Mouse (Mus musculus): ENCODE data around the gene Ciita.
A peak's percentile ranks its signal among the peaks of the same experiment; 100 is the strongest.

The Ciita gene

GRCm38 (mm10) chr16:10518030-10518429 is 38.2 kb downstream of the Ciita start:
- no peak for DNase-seq (ENCODE audit: low read depth, low spot score)

DNA sequence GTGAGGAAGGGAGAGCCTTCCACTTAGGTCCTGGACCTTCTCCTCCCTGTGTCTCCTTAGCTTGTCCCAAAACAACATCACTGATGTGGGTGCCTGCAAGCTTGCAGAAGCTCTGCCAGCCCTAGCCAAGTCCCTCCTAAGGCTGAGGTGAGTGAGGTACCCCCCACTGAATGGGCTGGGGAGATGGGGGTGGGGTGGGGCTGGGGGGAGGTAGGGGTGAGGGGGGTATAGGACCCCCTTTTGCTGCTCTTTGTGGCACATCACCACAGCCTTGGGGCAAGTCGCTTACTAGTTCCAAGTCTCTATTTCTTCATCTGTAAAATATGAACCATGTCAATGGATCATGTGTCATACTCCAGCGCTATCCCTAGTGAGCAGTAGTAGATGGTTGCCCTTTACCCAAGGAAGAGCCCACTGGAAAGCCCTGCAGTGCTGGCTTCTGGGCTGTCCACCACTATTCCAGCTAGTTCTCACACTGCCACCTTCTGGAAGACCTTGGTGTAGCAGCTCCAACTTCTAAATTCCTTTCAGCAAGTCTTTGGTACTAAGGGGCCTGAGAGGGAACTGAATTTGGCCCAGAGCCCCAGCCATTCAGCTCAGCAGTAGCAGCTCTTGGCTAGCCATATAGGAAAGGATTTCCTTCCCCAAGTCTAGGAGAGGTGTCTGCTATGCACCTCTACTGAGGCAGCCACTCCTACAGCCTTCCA is 41.2 kb downstream of the Ciita start:
- peak; percentile 85 for DNase-seq (ENCODE audit: low read depth, low spot score)

GRCm38 (mm10) chr16:10522811-10523210 is 43.0 kb downstream of the Ciita start:
- DNase-seq (ENCODE audit: low read depth, low spot score): peak; percentile 73

- no peak for DNase-seq (ENCODE audit: low read depth, low spot score)
Observed at GRCm38 (mm10) chr16:10523650-10524049, 43.8 kb downstream of the Ciita start.

- DNase-seq (ENCODE audit: low read depth, low spot score): no peak
Observed at GRCm38 (mm10) chr16:10524866-10525609, 45.2 kb downstream of the Ciita start.

GRCm38 (mm10) chr16:10525610-10525980 is 45.7 kb downstream of the Ciita start:
- no peak for DNase-seq (ENCODE audit: low read depth, low spot score)

- DNase-seq (ENCODE audit: low read depth, low spot score): no peak
Observed at GRCm38 (mm10) chr16:10527046-10527644, 47.3 kb downstream of the Ciita start.

DNA sequence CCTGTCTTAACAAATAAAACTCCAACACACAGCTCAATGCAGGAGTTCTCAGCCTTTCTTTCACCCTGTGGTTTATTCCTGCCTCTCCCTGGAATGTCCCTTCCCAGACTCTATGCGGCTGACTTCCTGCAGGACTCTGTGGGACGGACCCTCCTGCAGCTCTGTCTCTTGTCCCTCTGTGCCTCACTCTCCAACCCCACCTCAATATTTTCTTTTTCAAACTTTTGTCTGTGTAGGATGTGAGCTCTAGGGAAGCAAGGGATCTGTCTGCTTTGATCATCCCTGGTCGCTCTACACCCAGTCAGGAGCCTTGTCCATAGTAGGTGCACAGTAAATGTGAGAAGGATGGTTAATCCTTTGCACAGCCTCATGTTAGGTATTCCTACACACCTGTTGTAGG is 48.5 kb downstream of the Ciita start:
- DNase-seq (ENCODE audit: low read depth, low spot score): no peak

- DNase-seq (ENCODE audit: low read depth, low spot score): no peak
Observed at GRCm38 (mm10) chr16:10530179-10530578, 50.3 kb downstream of the Ciita start.

DNA sequence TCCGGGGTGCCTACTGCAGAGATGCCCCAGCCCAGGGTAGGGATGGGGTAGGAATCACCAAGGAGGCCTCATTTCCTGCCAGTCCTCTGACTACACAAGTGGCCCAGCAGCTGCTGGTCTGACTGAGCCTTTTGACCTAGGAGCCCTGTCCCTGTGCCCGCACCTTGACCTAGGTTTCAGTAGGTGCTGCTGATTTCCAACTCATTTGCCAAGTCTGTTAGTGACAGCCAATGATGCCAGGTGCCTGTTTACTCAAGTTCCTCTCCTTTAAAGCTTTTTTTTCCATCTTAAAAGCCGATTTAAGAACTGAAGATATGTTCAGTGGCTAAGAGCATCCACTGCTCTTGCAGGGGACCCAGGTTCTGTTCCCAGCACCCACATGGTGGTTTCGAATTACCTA is 53.9 kb downstream of the Ciita start:
- DNase-seq (ENCODE audit: low read depth, low spot score): no peak

DNA sequence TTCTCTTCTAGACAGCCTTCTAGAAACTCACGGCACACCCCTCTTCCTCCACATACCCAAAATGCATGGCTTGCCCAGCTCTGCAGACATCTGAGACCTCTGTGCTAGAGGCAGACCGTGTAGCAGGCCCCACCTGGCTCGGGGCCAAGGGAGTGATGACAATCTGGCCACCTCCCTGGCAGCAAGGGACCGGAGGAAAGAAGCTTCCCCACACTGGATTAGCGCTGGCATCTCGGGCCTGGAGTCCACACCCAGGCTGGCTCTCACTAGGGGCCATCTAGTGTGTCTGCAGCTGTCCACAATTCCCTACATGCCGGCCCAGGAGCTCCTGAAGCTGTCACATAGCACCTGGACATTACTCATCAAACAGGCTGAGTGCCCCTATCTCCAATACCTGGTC is 54.7 kb downstream of the Ciita start:
- no peak for DNase-seq (ENCODE audit: low read depth, low spot score)

DNA sequence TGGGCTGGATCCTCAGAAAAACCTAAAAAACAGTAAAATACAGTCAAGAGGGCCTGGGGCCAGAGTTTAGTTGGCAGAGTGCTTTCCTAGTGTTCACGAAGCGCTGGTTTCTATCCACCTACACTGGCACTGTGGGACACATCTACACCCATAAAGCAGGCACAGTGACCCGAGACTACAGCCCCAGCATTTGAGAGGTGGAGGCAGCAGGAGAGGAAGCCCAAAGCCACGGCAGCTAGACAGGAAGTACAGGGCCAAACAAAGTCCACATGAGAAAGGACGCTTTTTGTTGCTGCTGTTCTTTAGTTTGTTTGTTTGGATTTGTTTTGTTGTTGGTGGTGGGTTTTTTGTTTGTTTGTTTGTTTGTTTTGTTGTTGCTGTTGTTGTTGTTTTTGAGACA is 56.5 kb downstream of the Ciita start:
- DNase-seq (ENCODE audit: low read depth, low spot score): no peak

DNA sequence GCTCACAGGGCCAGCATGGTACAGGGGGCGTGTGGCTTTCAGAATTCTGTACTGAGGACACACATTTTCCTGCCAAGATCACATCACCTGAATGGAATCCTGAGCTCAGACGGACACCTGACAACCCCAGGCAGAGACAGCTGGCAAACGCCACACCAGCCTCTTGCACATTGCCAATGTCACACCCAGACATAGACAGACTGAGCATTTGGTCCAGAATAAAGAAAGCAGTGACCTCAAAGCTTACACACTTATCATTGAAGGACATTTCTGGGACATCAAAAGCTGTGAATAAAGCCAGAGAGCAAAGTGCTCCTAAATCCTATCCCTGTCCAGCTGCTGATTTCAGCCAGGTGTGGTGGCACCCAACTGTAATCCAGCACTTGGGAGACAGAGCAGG is 57.1 kb downstream of the Ciita start:
- no peak for DNase-seq (ENCODE audit: low read depth, low spot score)

- DNase-seq (ENCODE audit: low read depth, low spot score): no peak
Observed at GRCm38 (mm10) chr16:10540763-10541597, 61.1 kb downstream of the Ciita start.

GRCm38 (mm10) chr16:10541598-10541930 is 61.7 kb downstream of the Ciita start:
- no peak for DNase-seq (ENCODE audit: low read depth, low spot score)

GRCm38 (mm10) chr16:10542266-10542665 is 62.4 kb downstream of the Ciita start:
- no peak for DNase-seq (ENCODE audit: low read depth, low spot score)

DNA sequence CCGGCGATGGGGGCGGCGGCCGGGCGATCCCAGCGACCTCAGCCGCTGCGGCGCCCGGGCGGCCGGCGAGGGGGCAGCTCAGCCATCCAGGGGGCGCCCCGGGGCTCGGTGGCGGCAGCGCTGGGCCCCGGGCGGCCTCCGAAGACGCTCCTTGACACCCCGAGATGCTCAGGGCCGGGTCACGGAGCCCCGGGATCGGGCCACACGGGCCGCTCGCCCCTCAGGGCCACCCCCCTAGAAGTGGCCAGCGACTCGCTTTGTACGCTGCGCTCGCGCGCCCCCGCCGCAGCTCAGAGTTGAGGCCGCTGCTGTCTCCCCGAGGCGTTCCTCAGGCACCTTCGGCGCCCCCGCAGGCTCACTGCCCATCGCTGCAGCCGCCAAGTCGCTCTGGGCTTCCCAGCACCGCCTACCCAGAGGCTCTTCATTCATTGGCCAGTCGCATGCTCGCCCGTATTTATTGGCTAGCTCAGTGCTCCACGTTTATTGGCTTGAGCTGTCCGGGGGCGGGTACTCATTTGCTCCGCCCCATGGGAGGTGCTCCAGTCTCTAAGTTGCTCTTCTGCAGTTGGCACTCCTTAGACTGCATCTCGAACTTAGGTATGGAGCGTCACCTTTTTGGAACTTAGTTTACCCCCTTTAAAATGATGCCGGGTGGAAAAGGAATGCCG is 63.0 kb downstream of the Ciita start, which contains the start of gene Dexi:
TSS of gene Dexi (minus strand) at position 357 of the 668 bp plus-strand sequence.
- peak; percentile 95 for DNase-seq (ENCODE audit: low read depth, low spot score)

DNA sequence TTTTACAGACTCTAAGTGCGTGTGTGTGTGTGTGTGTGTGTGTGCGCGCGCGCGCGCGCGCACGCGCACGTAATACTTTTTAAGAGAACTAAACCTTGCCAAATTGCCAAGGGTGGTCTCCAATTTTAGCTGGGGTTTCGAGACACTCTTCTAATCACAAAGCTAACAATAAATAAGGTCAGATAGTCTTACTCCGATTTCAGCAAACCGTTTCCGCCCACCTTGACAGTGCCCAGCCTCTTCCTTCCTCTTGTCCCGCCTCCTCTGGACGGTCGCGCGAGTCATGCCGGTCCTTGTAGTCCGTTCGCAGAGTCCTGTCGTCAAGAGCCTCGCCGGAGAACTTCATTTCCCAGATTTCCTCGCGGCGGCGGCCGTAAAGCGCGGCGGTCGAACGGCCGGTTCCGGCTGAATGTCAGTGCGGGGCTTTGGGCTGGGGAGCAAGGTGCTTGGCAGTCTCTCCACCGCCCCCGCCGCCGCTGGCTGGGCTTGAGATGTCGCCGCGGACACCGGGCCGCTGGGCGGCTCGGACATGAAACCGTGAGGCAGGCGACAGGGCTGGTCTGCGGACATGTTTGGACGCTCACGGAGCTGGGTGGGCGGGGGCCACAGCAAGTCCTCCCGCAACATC is 65.2 kb downstream of the Ciita start, which contains the start of gene Clec16a:
TSS of gene Clec16a (plus strand) at position 345 of the 628 bp plus-strand sequence.
- DNase-seq (ENCODE audit: low read depth, low spot score): peak; percentile 94

DNA sequence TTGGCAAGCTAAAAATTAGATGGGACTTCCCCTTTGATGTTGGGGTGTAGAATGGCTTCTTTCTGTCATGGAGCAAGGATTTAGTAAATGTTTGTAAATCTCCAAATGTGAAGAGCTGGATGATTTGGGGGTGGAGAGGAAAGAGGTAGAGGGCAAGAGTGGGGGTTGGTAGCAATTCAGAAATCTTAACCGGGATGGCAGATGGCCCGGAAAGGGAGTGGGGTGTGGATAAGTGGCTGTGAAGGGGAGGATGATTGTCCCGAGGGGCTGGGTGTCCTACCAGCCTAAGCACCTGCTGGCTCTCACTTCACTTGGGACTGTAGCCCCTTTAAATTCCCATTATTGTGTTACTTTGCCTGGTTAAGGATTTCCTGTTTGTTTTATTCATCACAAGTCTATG is 67.0 kb downstream of the Ciita start:
- no peak for DNase-seq (ENCODE audit: low read depth, low spot score)

GRCm38 (mm10) chr16:10548938-10549337 is 69.1 kb downstream of the Ciita start:
- no peak for DNase-seq (ENCODE audit: low read depth, low spot score)

DNA sequence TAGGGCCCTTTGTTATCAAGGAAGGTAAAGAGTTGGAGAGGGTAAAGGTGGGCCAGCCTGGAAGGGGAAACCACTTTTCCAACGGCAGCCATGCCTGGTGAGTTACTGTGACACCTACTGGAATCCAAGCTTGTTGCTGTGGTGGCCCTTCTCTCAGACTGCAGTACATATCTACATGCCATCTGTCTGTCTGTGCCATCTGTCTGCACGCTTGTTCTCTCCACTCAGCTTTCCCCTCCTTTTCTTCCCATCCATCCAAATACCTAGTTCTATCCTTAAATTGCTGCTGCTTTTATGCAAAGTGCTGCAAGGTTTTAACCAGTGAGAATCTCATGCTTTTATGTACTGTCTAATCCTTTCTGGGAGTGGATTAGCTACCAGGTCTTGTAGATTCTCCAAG is 69.7 kb downstream of the Ciita start:
- no peak for DNase-seq (ENCODE audit: low read depth, low spot score)
